Mouse (Mus musculus) myocyte (in vitro differentiated cells): ENCODE results near the gene Prdx1.

Experiments used
- CEBPB ChIP-seq: IDR thresholded peaks from 2 replicates; pipeline ENCODE4 v1.6.1; 2011; ENCODE audit warnings: mild to moderate bottlenecking, moderate library complexity; ENCODE audit not compliant: poor library complexity, insufficient read depth, severe bottlenecking
- E2F4 ChIP-seq: IDR thresholded peaks from one replicate; pipeline ENCODE4 v1.6.1; 2011; ENCODE audit warnings: mild to moderate bottlenecking, control low read depth, moderate library complexity; ENCODE audit not compliant: insufficient read depth
- MAX ChIP-seq: IDR thresholded peaks from one replicate; pipeline ENCODE4 v1.6.1; 2011; ENCODE audit warnings: low read depth, mild to moderate bottlenecking, control low read depth
- MYOD1 ChIP-seq, 3 experiments: IDR thresholded peaks; one replicate each; pipeline ENCODE4 v1.6.1; 2011; ENCODE audit warnings: control low read depth in 2 of 3, low read depth in 2 of 3, mild to moderate bottlenecking in 2 of 3, moderate library complexity in 1 of 3; ENCODE audit not compliant: insufficient read length in 2 of 3, control insufficient read depth in 1 of 3
- MYOG ChIP-seq, 3 experiments: IDR thresholded peaks; one replicate each; pipeline ENCODE4 v1.6.1; 2011; ENCODE audit warnings: control low read depth in 2 of 3, low read depth in 2 of 3, mild to moderate bottlenecking in 2 of 3; ENCODE audit not compliant: insufficient read length in 2 of 3, control insufficient read depth in 1 of 3, insufficient read depth in 1 of 3
- POLR2A ChIP-seq: IDR thresholded peaks from one replicate; pipeline ENCODE4 v1.6.1; 2011; ENCODE audit warnings: low read depth, mild to moderate bottlenecking, control low read depth, moderate library complexity; ENCODE audit not compliant: insufficient read length
- POLR2AphosphoS2 ChIP-seq: IDR thresholded peaks from one replicate; pipeline ENCODE4 v1.6.1; 2011; ENCODE audit warnings: low read depth, control low read depth; ENCODE audit not compliant: insufficient read length
- REST ChIP-seq: IDR thresholded peaks from one replicate; pipeline ENCODE4 v1.6.1; 2011; ENCODE audit warnings: mild to moderate bottlenecking, control low read depth, moderate library complexity; ENCODE audit not compliant: insufficient read depth, insufficient read length
- SRF ChIP-seq: IDR thresholded peaks from one replicate; pipeline ENCODE4 v1.6.1; 2011; ENCODE audit warnings: low read depth; ENCODE audit not compliant: control insufficient read depth, insufficient read length
- TCF12 ChIP-seq: IDR thresholded peaks from one replicate; pipeline ENCODE4 v1.6.1; 2011; ENCODE audit warnings: mild to moderate bottlenecking, control low read depth; ENCODE audit not compliant: poor library complexity, insufficient read depth, severe bottlenecking
- TCF3 ChIP-seq: IDR thresholded peaks from one replicate; pipeline ENCODE4 v1.6.1; 2011; ENCODE audit warnings: low read depth, control low read depth; ENCODE audit not compliant: insufficient read length
- USF1 ChIP-seq: IDR thresholded peaks from one replicate; pipeline ENCODE4 v1.6.1; 2011; ENCODE audit warnings: low read depth, mild to moderate bottlenecking, control low read depth, moderate library complexity

DNA sequence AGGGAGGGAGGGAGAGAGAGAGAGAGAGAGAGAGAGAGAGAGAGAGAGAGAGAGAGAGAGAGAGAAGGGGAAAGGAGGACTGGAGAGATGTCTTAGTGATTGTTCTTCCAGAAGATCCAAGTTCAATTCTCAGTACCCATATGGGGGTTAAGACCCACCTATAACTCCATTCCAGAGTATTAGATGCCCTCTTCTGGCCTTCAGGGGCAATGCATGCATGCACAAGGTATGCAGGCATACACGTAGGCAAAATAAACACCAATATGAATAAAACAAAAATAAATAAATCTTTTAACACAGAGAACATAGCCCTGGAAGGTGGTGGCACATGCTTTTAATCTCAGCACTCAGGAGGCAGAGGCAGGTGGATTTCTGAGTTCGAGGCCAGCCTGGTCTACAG lies 16.1 kb upstream of the Prdx1 start:
- TF ChIP-seq POLR2A (no peak), TCF12 (no peak), E2F4 (no peak), CEBPB (no peak), MYOG (IDR thresholded peaks at IDR 0.05; ENCODE audit: control insufficient read depth in 1 of 3, insufficient read depth in 1 of 3, insufficient read length in 2 of 3, low read depth in 2 of 3) (no peak), POLR2AphosphoS2 (no peak), MAX (no peak), MYOD1 (IDR thresholded peaks at IDR 0.05; ENCODE audit: control insufficient read depth in 1 of 3, insufficient read length in 2 of 3, low read depth in 2 of 3) (no peak), USF1 (no peak), SRF (no peak), TCF3 (no peak), REST (no peak)
